Mouse (Mus musculus): ENCODE results near the gene Mcm8.

The Mcm8 gene

DNA sequence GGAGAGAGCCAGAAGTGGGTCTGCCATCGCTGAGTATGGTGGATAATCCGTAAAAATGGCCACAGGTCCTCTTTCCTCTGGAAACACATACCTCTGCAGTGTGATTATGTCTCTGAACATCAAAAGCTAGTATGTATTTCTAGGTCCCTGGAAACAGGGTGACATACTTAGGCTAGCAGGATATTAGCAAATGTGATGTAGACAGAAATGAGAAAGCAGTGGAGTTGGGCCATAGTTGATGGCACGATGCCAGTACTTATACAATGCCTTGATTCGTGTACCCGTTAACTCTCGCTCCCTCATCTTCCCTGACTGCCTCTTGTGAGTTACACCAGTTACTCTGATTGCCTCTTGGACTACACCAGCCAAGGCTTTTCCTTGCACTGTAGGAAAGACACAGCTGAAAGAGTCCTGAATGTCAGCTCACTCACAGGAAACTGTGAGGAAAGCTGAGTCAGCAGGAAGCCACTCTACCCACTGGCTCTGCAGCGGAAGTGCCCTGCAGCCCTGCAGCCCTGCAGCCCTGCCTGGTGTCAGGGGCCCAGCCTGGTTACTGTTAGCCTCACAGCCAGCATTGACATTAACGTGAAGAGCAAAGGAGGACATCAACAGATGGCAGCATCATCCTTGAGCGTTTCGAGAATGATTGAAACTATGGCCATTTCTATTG lies 57.9 kb downstream of the Mcm8 start:
- no peak for DNase-seq

DNA sequence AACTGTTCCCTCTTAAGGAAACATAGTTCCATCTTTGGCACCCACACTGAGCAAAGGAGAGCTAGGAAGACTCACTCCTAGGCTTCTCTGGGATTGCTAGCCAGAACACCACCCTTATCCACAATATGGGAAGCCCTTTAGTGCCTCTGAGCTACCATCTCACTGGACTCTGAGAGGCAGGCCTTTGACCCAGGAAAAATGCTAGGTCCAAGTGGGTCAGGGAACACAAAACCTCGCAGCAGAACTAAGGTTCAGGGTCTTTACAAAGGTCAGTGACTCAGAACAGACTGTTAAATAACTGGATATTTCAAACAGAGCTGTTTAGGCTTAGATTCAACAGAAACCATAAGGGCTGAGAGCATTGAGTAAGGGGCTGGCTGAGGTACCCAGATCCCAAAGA lies 61.0 kb downstream of the Mcm8 start:
- DNase-seq: no peak

DNA sequence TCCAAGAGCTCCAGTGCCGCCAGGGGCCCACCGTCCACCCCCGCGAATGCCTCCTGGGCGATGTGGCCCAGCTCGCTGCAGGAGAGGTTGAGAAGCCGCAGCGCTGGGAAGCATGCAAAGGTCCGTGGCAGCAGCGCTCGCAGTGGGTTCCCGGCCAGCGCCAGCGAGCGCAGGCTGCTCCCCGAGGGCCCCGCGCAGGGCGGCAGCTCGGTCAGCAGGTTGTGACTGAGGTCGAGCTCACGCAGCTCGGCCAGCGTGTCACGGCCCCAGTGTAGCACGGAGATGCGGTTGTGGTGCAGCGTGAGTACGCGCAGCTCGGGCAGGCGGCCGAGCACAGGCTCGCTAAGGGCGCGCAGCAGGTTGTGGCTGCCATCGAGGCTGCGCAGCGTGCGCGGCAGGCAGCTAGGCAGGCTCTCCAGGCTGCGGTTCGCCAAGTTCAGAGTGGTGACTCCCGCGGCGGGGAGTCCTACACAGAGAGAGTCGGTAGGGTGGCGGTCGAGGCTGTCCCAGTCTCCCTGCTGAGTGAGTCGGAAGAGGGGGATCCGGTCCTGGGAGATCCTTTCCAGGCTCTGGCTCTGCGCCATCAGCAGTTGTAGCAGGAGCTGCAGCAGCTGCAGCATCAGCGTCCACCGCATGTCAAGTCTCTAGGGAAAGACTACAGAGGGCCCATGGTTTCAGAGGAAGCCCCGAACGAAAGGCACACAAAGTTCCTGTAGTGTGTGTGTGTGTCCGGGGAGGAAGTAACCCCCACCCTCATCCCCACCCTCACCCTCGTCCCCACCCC lies 63.5 kb downstream of the Mcm8 start:
- DNase-seq: peak; percentile 74

DNA sequence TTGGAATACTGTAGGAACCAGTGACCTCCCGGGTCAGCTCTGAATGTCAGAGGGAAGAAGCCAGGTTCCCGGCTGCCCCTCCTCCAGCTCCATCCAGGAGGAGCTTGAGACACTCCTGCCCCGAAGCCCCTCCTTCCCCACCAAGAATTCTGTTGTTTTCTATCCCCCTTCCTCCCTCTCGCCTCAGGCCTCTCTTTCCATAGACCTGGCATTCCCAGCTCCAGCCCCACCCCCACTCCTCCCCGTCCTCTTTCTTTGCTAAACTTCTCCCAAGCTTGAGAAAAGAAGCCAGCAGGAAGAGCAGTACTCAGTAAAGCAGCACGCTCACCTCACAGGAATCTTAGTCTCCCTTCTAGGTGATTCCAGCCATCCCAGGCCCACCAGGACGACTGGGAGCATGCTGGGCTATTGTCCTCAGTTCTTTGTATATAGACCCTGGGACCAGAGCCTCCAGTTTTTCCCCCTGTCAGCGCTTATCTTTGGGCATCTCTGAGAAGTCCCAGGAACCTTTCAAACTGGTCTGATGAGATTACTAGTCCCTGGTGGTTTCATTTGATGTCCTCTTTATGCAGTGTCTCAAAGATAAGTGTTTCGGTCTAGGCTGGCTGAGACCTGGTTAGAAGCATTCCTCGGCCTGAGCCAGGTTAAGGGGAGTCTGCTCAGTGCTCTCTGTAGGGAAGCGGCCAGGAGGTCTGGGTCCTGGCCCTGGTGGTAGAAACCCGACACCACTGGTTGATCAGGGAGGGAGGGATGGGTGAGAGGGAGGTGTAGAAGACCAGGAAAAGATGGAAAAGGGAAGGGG lies 65.1 kb downstream of the Mcm8 start, which contains the start of gene Lrrn4:
Gene Lrrn4, minus strand, starts transcription at position 48 of the 802 bp plus-strand sequence.
- DNase-seq: no peak

DNA sequence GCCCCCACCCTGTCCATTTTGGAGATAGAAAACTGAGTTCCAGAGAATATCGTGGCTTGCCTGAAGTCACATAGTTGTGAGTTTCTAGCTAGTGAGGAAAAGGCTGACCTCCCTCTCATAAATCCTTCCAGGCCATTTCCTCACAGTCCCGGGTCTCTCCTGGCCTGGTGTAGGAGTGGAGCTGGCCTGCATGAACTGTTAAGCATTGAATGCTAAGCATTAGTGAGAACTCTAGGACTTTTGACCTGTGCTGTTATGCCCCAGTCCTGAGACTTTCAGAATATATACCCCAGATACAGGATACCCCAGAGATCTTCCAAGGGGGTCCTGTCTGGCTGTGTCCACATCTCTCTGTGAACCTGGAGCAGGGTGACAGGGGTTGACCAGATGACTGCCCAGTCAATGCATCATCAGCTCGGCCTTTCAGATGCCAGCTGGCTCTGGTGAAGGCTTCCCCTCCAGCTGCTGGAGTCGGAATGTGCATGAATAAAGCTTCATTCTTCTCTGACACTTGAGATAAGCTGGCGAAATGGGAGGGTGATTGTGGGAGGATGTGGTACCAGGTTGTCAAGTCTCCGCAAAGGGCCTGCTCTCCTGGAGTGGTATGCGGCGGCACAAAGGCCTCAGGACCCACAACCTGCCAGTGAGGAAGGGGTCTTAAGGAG lies 68.5 kb downstream of the Mcm8 start:
- no peak for DNase-seq

DNA sequence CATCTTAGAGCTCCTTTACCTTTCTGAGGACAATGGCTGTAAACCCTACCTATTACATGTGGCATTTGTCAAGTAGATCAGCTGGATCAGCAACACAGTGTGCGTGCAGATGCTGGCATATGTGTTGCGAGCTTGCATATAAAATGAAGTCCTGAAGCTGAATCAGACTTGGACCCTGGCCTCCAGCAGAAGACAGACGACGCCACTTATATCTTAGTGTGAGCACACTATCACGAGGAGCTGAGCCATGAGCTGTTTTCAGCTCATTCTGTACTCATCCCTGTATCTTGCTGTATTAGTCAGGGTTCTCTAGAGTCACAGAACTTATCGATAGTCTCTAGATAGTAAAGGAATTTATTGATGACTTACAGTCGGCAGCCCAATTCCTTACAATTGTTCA lies 69.4 kb downstream of the Mcm8 start:
- DNase-seq: no peak
